Mouse (Mus musculus): Measurements from ENCODE around the gene Six4.
"Not testable (repeated sequence)": the region's sequence is repeated elsewhere in the genome, so short reads cannot be mapped to it uniquely, and the experiment has no call there.

Six4 gene

DNA sequence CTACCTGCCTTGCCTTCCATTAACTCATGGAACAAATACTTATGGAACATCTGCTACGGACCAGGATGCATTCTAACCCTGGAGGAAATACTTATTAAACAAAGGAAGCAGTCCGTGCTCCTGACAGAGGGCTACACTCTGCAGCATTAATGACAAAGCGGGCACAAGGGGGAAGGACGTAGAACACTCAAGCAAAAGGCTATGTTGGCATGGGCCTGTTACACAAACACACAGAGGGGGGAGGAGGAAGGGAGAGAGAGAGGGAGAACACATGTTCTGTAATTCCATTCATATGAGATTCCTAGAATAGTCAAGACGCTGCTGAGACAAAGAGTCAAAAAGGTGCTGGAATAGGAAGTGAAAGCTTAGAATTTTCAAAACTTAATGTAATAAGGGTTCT lies 24.8 kb downstream of the Six4 start:
- no peak for DNase-seq (ENCODE audit: low spot score)

DNA sequence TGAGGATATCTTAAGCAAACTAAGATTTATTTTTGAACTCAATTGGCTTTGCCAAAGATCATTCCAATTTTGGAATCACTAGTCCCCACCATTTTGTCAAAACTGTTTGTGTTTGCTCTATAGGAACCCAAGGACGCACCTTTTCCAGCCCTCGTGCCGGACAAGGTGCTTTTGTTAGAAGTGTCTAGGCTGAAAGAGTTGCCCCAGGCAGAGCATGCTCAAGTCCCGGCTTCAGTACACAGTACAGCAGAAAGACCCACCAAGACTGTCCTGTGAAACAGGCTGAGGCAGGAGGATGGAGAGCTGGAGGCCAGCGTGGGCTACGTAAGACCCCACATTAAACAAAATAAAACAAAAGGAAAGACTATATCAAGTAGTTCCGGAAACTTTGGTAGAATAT lies 26.2 kb downstream of the Six4 start:
- no peak for DNase-seq (ENCODE audit: low spot score)

- DNase-seq (ENCODE audit: low spot score) = no peak
Observed at GRCm38 (mm10) chr12:73085739-73086630, 27.3 kb downstream of the Six4 start.

DNA sequence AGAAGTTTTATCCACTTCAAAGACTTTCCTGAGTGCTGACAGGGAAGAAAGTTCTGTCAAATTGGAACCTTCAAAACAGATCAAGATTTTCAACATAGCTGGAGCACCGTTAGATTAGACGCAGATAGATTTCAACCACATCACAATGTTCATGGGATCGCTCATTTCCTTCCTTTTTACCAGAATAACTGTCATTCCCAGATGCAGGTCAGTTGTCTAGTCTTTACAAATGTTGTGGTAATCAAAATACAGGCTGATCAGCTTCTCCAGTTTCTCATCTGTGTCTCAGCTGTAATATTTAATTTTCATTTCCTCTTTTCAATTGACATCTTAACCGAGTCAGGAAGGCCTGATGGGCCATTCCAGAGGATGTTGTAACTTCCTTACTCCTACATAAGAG lies 29.5 kb downstream of the Six4 start:
- no peak for DNase-seq (ENCODE audit: low spot score)

- not testable (repeated sequence) for DNase-seq (ENCODE audit: low spot score)
Observed at GRCm38 (mm10) chr12:73081828-73082227, 31.4 kb downstream of the Six4 start.

- DNase-seq (ENCODE audit: low spot score) = no peak
Observed at GRCm38 (mm10) chr12:73060805-73061410, 52.3 kb downstream of the Six4 start.

DNA sequence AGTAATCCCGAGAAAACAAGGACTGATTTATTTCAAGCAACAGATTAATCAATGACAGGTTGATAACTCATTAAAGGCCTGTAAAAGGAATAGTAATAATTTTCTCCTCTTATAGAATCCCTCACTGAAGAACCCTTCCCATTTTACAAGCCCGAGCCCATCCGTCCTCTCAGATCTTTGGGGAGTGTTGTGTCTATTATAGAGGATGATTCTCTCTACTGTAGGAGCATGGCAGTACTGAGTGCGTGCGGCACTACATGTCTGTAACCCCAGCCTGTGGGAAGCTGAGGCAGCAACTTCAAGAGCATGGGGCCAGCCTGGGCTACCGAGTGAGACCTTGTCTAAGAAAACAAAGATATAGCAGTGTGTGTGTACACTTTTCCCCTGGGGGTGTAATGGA lies 55.8 kb downstream of the Six4 start:
- DNase-seq (ENCODE audit: low spot score) = no peak

DNA sequence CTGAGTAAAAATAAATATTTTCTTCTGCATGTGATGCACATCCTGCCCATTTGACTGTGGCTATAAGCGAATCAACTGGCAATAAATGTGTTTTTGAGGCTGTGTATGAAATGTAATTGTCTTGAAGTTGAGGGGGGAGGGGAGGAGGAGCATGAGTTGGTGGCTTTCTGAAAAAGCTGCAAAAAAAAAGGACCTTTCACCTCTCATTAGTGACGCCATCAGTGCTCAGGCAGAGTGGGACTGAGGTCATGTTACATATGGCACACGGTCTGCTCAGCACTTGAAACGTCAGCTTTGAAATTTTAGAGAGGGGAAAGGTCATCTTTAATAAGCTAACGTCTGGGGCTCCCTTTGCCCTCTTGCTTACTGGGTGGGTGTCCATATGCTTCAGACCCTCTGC lies 57.8 kb downstream of the Six4 start:
- DNase-seq (ENCODE audit: low spot score) = no peak

DNA sequence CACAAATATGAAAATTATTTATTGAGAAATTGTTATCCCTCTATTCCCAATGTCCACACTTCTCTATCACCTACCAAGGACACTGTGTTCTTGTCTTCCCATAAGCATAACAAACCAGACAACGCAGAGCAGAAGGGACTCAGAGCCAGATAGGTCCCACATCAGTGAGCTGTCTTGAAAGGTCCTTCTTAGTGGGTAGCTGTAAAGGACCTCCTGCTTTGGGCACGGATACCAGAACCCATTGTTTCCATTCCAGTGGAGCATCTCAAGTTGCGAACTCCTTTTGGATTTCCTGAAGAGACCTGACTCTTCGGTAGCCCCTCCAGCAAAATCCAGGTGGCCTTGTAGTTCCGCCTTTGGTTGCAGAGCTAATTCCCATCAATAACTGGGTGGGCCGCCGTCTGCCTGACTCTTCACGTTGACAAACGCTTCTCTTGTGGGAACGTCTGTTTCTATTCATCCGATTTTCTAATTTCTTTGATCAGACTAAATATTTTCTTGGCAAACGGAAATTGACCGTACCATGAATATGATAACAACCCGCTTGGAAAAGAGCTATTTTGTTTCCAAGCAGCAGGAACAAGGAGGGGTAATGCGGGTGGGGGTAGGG lies 58.6 kb downstream of the Six4 start:
- DNase-seq (ENCODE audit: low spot score) = no peak

DNA sequence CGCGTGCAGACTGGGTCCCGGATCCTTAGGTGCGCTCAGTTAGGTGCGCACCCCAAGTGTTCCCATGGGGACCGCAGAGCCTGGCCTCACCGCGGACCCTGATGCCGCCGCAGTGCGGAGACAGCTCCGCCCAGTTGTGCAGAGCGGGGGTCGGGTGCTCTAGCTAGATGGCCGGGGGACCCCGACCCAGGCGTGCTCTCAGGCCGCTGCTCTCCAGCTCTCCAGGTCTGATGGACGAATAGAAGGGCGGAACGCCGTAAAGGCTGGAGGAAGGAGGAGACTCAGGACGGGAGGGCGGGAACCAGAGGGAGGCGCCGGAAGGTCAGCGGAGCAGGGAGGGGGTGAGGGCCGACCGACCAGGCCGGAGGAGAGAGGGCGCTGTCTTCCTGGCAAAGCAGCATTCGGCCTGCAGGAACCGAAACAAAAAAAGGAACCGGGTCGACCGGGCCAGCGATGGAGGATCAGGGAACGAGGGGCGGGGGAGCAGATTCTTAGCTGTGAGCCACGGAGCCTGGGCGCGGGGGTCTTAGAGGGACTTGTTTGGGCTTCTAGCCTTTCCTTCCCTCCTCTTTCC lies 59.5 kb downstream of the Six4 start, which contains the start of gene Six1:
Gene Six1 (minus strand): TSS at position 220 of the 574 bp plus-strand sequence.
- peak; percentile 71 for DNase-seq (ENCODE audit: low spot score)

DNA sequence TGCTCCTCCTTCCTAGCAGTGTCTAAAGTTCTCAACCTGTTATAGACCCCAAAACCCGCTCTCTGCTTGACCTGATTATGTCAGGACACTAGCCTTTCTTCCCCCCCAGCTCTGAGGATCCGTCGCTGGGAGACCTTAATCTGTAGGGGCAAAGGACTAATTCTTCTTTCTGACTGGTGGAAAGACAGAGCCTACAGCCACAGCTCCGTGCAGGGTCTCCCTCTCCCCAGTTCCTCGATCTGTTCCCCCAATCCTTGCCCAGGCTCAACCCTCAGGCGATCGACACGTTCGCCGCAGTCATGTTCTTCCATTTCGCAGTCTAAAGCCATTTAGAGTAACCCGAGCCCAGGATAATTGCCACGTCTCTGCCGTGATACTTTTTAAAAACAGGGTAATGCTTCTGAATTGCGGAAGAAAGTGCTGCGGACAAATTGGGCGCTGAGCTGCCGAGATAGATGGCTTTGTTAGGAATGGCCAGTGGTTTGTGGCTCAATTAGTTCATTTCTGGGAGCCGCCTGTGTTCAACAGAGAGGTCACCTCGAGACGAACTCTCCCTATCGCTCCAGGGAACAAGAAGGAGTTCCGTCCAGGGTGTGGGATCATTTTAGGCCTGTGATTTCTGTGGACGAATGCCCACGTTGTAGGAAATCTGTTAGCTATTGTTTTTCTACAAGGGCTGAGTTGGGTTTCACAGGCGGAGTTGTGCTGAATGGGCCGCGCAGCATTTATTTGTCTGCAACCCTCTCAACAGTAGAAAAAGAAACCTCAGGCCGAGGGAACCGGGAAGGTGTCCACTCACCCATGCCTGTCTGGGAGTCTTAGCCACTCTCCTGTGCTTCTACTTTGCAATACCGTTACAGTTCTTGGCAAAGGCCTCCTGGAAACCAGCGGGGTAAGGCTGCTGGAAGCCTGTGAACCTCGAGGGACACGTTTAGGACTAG lies 60.3 kb downstream of the Six4 start:
- DNase-seq (ENCODE audit: low spot score) = no peak

DNA sequence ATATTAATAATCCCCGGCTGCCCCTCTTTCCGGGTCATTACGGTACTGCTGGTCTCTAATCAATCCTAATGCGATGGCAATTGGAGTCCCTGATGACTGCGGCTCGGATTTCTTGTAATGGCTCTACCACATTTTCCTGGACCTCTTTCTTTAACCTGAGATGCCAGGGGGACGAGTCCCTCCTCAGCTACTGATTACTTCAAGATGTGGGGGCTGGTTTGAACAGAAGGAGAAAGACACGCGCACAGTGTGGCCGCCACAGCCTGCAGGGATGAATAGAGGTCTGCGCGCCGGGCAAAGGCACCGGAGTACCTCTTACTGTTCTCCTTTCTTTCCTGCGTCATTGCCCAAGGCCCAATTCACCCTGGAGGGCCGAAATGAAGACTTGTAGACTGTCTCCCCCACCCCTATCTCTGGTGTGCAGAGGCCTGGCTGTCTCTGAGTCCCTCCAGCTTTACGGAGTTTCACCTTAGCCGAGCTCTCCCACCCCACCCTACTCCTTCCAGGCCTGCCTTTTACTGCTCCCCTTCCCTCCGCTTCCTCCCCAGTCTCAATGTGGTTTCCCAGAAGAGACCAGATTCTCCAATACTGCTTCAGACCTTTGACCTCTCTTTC lies 61.1 kb downstream of the Six4 start:
- DNase-seq (ENCODE audit: low spot score) = no peak

- DNase-seq (ENCODE audit: low spot score) = no peak
Observed at GRCm38 (mm10) chr12:73050811-73051580, 62.3 kb downstream of the Six4 start.

GRCm38 (mm10) chr12:73050305-73050704 lies 63.0 kb downstream of the Six4 start:
- no peak for DNase-seq (ENCODE audit: low spot score)

Data from urinary bladder, postnatal 25 days (tissue).